Mouse (Mus musculus): ENCODE data around the gene Swap70. TPM values are rescaled to one million over a fixed set of nuclear protein-coding genes. Genes with fewer than 3 reads are reported as not detected.
A peak's percentile ranks its signal among the peaks of the same experiment; 100 is the strongest.

The Swap70 gene
- total RNA-seq, 2 experiments from 2014 or later = 10.8 to 14.7 TPM

DNA sequence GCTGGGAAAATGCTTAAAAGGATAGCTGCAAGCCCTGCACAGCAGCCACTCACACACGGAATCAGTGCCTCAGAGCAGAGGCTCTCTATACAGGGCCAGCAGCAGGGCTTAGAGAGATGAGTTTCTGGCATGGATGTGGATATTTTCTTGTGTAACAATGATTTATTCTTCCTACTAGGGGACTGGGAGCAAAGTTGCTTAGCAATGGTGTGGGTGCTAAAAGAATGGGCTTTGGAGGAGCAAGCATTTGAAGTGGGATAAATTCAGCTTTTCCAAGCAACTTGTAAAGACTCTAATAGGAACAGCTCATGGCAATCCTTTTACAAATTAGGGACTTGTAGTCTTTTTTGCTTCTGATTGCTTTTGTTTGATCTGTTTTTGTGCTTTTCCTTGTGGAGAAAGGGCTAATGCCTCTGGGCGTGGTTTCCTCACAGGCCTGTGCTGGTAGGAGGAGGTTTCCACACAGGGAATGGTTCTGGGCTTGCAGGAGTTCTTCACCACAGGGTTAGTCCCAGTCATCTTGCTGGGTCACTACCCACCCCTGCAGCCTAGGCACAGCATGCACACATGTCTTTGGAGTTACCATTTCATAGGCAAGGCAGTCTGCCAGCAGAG, 16.4 kb downstream of the Swap70 start:
- DNase-seq = peak; percentile 33 to 48

- no peak for DNase-seq
These were observed 18.1 kb downstream of the Swap70 start for GRCm38 (mm10) chr7:110239590-110239989.

- peak in 1 of 2 experiments; percentile 27 for DNase-seq
These were observed 20.2 kb downstream of the Swap70 start for GRCm38 (mm10) chr7:110241472-110242289.

DNA sequence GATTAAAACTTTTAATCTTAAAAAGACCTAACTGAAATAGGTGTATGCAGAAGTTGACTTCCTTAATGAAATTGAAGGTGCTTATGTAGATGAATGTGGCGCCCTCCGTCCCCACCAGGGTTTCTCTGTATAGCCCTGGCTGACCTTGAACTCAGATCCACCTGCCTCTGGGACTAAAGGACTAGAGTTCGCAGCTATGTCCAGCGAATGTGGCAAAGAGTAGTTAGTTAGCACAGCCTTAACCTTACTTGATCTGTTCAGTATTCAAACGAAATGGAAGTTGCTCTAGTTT, 20.7 kb downstream of the Swap70 start:
- no peak for DNase-seq

GRCm38 (mm10) chr7:110245128-110245527, 23.6 kb downstream of the Swap70 start:
- DNase-seq = peak; percentile 73 to 75

- DNase-seq = no peak
These were observed 25.0 kb downstream of the Swap70 start for GRCm38 (mm10) chr7:110246526-110246925.

DNA sequence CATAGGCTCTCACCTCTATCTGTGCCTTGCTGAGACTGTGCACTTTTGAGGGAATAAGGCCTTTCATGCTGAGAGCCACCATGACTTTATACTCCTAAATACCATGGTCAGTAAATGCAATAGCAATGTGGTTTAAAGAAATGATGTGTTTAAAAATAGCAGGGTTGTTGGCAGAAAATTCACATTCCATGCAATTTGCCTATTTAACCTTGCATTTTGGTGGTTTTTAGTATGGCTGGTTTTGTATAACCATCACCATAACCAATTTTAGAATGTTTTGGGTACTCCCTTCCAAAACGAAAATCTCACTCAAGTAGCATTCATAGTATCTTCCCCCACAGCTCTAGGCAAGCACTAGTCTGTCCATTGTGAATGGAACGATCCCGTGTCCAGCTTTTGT, 26.3 kb downstream of the Swap70 start:
- no peak for DNase-seq

DNA sequence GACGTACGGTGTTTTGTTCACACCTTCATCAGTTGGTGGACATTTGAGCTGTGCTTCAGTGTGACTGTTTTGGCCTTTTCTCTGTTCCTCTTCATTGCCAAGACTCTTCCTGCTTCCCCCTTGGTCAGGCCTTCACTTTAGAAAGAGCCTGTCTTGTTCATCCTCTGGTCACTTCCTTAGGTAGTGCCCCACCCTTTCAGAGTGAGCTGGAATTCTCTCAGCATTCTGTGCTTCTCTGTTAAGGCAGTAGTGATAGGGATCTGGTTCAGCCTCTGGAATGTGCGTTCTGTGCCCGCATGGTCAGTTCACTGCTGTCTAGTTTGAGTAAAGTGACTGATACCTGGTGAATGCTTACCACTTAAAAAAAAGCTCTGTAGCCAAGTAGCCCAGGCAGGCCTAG, 27.2 kb downstream of the Swap70 start:
- peak in 1 of 2 experiments; percentile 39 for DNase-seq

- DNase-seq = no peak
These were observed 32.4 kb downstream of the Swap70 start for GRCm38 (mm10) chr7:110253861-110254260.

- no peak for DNase-seq
These were observed 32.9 kb downstream of the Swap70 start for GRCm38 (mm10) chr7:110254395-110254794.

DNA sequence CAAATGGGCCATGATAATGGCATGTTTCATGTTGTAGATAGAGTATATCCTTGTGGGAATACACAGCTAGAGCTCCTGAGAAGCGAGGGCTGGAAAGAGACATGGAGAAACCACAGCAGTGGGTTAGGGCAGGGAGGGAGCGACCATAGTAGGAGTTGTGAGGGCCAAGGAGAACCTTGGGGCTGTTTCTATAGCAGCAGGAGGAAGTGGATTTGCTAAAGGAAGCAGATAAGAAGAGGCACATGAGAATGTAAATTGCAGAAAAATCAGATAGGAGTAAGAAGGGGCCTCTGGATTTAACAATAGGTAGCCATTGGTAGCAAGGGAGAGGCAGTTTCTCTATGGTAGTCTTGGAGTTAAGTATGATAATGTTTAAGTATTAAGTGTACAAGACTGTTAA, 35.5 kb downstream of the Swap70 start:
- no peak for DNase-seq

- no peak for DNase-seq
These were observed 36.9 kb downstream of the Swap70 start for GRCm38 (mm10) chr7:110258196-110258950.

GRCm38 (mm10) chr7:110259966-110260711, 38.6 kb downstream of the Swap70 start:
- DNase-seq = peak; percentile 51 to 81

DNA sequence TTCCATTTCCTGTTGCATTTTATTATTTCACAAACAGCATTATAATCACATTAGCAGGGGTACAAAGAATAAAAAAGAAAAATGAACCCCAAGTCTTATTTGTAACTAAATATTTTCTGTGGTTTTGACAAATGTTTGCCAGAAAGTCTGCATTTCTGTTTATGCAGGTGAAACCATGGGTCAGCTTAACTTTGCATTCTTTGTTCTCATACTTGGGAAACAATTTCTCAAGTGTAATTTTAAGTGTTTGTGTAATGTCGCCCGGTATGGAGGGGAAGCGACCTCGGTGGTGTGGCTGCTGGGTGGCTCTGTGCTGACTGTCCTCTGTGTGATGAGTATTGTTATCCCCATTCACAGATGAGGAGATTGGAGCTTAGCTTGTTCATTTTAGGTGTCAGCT, 40.3 kb downstream of the Swap70 start:
- DNase-seq = no peak

DNA sequence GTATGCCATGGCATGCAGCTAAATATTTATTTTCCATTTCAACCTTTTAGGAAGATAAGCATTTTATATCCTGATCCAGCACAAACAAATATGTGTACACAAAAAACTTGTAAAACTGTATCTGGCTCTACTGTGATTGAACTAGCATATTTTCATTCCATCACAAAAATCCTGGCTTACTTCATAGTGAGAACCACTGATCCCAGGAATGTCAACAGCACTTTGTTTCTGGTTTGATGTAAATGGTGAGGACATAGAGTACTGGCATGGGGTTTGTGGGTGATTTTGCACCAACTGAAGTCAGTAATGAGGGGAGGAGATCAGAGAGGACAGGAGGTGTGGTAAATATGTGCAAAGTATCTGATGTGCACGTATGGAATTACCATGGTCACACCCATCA, 41.1 kb downstream of the Swap70 start:
- no peak for DNase-seq

DNA sequence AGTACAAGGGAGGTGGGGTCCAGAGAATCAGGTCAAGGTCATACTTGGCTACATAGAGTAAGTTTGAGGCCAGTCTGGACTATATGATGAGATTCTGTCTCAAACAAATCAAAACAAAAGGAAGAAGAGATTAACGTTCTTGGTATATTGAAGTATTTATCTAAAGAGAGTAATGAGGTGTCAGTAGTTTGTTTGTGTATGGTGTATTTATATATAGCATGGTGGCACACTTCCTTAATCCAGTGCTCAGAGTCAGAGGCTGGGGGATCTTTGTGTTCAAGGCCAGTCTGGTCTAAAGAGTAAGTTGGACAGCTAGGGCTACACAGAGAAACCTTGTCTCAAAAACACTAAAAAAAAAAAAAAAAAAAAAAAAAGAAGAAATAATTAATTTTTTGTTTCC, 42.0 kb downstream of the Swap70 start:
- DNase-seq = no peak

DNA sequence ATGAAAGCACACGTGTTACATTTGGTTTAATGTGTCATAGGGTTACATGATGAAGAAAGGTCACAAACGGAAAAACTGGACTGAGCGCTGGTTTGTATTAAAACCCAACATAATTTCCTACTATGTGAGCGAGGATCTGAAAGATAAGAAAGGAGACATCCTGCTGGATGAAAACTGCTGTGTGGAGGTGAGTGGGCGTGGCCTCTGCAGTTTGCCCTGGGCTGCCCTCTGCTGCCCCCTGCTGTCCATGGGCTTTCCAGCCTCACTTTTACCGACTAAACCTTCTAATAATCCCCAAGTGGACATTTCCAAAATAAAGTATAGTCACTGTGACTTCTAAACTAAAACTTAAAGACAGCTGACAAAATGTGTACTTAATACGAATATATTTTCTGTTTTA, 44.3 kb downstream of the Swap70 start:
- peak; percentile 86 to 96 for DNase-seq

DNA sequence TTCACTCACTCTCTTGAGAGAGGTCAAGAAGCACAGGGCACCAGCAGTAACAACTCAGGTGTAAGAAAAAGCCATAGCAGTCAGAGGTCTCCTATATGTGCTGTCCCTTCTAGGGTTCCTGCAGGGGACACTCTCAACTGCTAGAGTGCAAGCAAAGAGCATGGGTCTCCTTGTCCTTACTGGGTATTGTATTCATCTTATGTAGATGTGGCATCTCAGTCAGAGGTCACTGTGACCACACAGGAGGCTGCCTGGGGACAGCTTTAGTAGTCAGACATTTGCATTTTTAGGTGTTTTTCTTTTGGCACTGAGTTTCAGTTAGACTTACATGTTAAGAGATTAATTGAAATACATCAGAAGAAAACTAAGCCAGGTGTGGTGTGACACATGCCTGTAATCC, 45.5 kb downstream of the Swap70 start:
- no peak for DNase-seq

- no peak for DNase-seq
These were observed 46.5 kb downstream of the Swap70 start for GRCm38 (mm10) chr7:110267994-110268393.

GRCm38 (mm10) chr7:110268511-110268910, 47.0 kb downstream of the Swap70 start:
- DNase-seq = no peak

DNA sequence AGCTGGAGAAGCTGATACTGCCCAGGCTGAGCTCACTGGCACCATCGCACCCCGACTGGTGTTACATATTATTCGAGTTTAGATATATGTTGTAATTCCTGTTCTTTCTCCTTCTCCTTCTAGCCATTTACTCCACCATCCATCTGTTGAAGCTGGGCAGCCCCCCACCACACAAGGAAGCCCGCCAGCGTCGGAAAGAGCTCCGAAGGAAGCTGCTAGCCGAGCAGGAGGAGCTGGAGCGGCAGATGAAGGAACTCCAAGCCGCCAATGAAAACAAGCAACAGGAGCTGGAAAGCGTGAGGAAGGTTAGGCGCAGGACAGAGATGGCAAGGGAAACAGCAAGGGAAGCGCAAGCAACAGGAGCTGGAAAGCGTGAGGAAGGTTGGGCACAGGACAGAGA, 48.3 kb downstream of the Swap70 start:
- DNase-seq = no peak

- DNase-seq = no peak
These were observed 48.9 kb downstream of the Swap70 start for GRCm38 (mm10) chr7:110270455-110270854.

DNA sequence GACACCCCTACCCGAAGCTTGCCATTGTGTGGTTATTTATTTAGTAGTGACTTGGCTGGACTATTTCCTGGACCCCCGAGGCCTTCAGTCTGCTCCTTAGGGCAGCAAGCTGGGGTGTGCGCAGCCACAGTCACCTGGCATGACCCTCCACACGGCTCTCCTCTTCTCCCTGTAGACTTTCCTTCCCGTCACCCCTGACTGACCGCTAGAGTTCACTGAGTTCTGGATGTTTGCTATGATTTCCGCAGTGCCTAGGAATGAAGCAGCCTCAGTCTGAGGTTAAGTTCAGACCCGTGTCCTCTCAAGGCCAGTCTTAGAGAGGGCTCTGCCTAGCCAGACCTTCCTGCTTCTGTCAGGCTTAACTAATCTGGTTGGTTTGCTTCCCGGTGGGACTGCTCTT, 50.3 kb downstream of the Swap70 start:
- DNase-seq = no peak
